Mouse (Mus musculus) liver, embryonic 13.5 days (tissue): Measurements from ENCODE around the gene Cdc27. TPM values are rescaled to one million over a fixed set of nuclear protein-coding genes. Genes with fewer than 3 reads are reported as not detected.
"Not testable (repeated sequence)": the region's sequence is repeated elsewhere in the genome, so short reads cannot be mapped to it uniquely, and the experiment has no call there.

ENCODE experiments used
- ATAC-seq: fragments of 200-750 bp; cut with Nextera tagmentation; 2 replicates; pipeline ENCODE4 v1.8.0; 2017; ENCODE audit warnings: low read depth, mild to moderate bottlenecking, moderate number of reproducible peaks, moderate library complexity
- DNase-seq: peaks from one replicate; pipeline ENCODE4 v3.0.0; 2022
- H3K27ac ChIP-seq: fragments of 300-500 bp; sonication (generic); 2 replicates; pipeline ENCODE4 v1.5.1; 2015; ENCODE audit warnings: moderate library complexity, mild to moderate bottlenecking, inconsistent platforms
- H3K27me3 ChIP-seq: fragments of 300-500 bp; sonication (generic); 2 replicates; pipeline ENCODE4 v1.6.1; 2015; ENCODE audit warnings: mild to moderate bottlenecking, inconsistent platforms
- H3K36me3 ChIP-seq: fragments of 300-500 bp; sonication (generic); 2 replicates; pipeline ENCODE4 v1.6.1; 2015; ENCODE audit warnings: mild to moderate bottlenecking, inconsistent platforms
- H3K4me1 ChIP-seq: fragments of 300-500 bp; sonication (generic); replicated peaks from 2 replicates; pipeline ENCODE4 v1.6.1; 2015; ENCODE audit warnings: inconsistent platforms
- H3K4me2 ChIP-seq: fragments of 300-500 bp; sonication (generic); 2 replicates; pipeline ENCODE4 v1.6.1; 2015; ENCODE audit warnings: inconsistent platforms, mild to moderate bottlenecking, moderate library complexity
- H3K4me3 ChIP-seq: fragments of 300-500 bp; sonication (generic); replicated peaks from 2 replicates; pipeline ENCODE4 v1.5.1; 2015; ENCODE audit warnings: mild to moderate bottlenecking, inconsistent platforms
- H3K9ac ChIP-seq: fragments of 300-500 bp; sonication (generic); 2 replicates; pipeline ENCODE4 v1.6.1; 2015; ENCODE audit warnings: mild to moderate bottlenecking, inconsistent platforms
- H3K9me3 ChIP-seq: fragments of 300-500 bp; sonication (generic); replicated peaks from 2 replicates; pipeline ENCODE4 v1.6.1; 2016; ENCODE audit warnings: inconsistent platforms
- WGBS: fragments of 180-500 bp; shearing (Covaris S2); methylation state at CpG from one replicate; pipeline ENCODE4 v1.1.7; 2015; ENCODE audit not compliant: insufficient replicate concordance; 5-methylcytosine and 5-hydroxymethylcytosine counted together
- polyA plus RNA-seq: library from polyadenylated mRNA; unstranded; fragments of >200 nt; fragmentation: Nextera tagmentation; extraction: Ambion mirVana; gene quantifications from 2 replicates; pipeline ENCODE4 v1.2.1, GENCODE M21; 2015

Gene Cdc27
- polyA plus RNA-seq, 1 experiment from 2014 or later = 22.9 TPM

DNA sequence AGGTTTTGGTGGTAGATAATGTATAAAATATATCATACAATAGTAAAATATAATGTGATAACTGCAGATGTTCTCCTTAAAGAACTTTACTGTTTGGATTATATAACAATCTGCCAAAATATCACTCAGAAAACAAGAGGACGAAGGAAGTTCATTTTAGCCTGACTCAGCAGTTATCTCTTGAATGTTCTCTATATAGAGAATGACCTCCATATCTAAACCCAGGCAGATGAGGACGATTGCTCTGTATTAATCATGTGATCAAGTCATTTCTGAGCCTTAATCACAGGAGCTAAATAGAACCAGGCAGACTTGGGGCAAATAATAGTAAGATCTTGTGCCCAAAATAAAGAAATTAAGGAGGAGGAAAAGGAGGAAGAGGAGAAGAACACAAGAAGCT, 5.9 kb downstream of the Cdc27 start:
- 25% methylated on average over 2 of the region's 2 CpGs for WGBS
- Histone ChIP-seq H3K27ac (peak overlapping the region; percentile 69), H3K36me3 (peaks cover 38% of the 10 kb centered on the region), H3K9me3 (no peaks in the 10 kb centered on the region), H3K4me1 (peaks cover 86% of the 10 kb centered on the region), H3K27me3 (no peaks in the 10 kb centered on the region), H3K4me3 (no peak overlapping the region), H3K4me2 (0 out of 2 replicates have a peak overlapping the region, but pooled peaks have one; percentile 10), H3K9ac (peak overlapping the region; percentile 2; the same call in 1 of the 2 replicates)
- DNase-seq (no peak), ATAC-seq (no peak)

DNA sequence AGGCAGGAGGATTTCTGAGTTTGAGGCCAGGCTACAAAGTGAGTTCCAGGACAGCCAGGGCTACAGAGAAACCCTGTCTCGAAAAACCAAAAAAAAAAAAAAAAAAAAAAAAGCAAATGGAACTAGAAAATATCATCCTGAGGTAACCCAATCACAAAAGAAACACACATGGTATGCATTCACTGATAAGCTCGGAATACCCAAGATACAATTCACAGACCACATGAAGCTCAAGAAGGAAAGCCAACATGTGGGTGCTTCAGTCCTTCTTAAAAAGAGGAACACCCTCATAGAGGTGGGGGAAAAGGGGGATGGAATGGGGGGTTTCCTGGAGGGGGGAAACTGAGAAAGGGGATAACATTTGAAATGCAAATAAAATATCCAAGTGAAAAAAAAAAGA, 7.1 kb downstream of the Cdc27 start:
- not testable (repeated sequence) for H3K4me3 ChIP-seq, H3K27me3 ChIP-seq, H3K9me3 ChIP-seq, H3K9ac ChIP-seq
- peak overlapping the region; percentile 40 for H3K4me2 ChIP-seq
- peak; percentile 28 for DNase-seq
- H3K36me3 ChIP-seq = peaks cover 38% of the 10 kb centered on the region
- 13% methylated on average over 2 of the region's 2 CpGs for WGBS
- peak overlapping the region; percentile 72 for H3K27ac ChIP-seq
- peak; percentile 69 for ATAC-seq
- H3K4me1 ChIP-seq = peaks cover 87% of the 10 kb centered on the region

DNA sequence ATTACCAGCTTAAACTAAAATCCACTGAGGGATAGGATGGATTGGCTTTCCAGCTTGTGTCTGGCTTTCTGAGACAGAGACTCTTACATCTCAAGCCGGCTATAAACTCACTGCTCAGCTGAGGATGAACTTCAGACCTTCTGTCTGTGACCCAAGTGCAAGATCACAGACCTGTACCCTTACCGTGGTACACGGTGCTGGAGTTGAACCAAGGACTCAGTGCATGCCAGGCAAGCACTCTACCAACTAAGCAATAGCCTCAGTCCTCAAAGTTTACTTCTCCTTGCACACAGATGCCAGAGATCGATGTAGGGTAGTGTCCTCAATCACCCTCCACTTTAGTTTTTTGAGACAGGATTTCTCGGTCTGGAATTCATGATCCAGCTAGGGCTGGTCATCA, 10.6 kb downstream of the Cdc27 start:
- Histone ChIP-seq H3K9ac (no peak overlapping the region), H3K4me1 (peaks cover 74% of the 10 kb centered on the region), H3K9me3 (no peaks in the 10 kb centered on the region), H3K27me3 (no peaks in the 10 kb centered on the region), H3K27ac (no peak overlapping the region), H3K4me3 (no peak overlapping the region), H3K4me2 (no peak overlapping the region), H3K36me3 (peaks cover 32% of the 10 kb centered on the region)
- ATAC-seq (no peak), DNase-seq (no peak)
- 84% methylated on average over 5 of the region's 5 CpGs for WGBS

DNA sequence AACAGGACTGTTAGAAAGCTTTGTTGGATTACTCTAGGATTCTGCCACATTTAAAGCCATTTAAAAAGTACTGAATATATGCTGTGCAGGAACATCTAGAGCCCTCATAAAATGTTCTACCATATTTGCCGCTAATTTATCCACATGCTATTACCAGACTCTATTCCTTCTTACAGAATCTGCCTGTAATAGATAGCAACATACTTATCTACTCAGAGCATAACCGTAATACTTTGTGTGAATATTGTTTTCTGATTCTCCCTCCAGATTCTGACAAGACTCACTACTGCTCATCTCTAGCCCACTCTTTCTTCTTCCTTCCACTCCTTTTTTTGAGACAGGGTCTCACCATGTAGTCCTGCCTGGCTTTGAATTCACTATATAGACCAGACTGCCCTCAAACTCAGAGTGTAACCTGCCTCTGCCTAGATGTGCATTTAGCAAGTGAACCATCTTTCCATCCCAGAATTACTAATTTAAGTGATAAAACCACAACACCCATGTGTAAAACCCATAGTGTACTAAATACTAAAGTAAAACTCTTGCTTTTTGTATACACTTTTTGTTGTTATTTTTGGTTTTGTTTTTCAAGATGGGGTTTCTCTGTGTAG, 12.4 kb downstream of the Cdc27 start:
- no peak overlapping the region for H3K4me3 ChIP-seq
- no peaks in the 10 kb centered on the region for H3K27me3 ChIP-seq
- no peak overlapping the region for H3K9ac ChIP-seq
- peaks cover 44% of the 10 kb centered on the region for H3K36me3 ChIP-seq
- H3K4me1 ChIP-seq = peaks cover 61% of the 10 kb centered on the region
- DNase-seq (no peak), ATAC-seq (peak; percentile 70)
- H3K9me3 ChIP-seq = no peaks in the 10 kb centered on the region
- 19% methylated on average over 2 of the region's 2 CpGs for WGBS
- H3K27ac ChIP-seq = peak overlapping the region; percentile 50
- peak overlapping the region; percentile 34; the same call in 1 of the 2 replicates for H3K4me2 ChIP-seq

DNA sequence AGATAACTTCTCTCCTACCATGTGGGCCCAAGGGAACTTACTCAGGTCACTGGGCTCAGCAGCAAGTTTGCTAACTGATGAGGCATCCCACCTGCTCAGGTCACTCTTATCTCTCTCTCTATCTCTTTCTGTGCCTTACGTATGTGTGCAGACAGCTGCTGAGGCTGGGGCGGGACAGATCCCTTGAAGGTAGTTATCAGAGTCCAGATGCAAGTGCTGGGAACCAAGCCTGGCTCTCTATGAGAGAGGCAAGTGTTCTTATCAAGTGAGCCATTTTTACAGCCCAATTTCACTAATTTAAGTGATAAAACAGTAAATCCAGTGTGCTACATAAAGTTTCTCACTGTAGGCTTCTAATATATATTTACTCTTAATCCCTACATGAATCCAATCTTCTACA, 13.6 kb downstream of the Cdc27 start:
- Histone ChIP-seq H3K27ac (no peak overlapping the region; the same call in 1 of the 2 replicates), H3K27me3 (no peaks in the 10 kb centered on the region), H3K4me1 (peaks cover 49% of the 10 kb centered on the region), H3K4me3 (no peak overlapping the region), H3K4me2 (no peak overlapping the region), H3K9ac (no peak overlapping the region), H3K36me3 (peaks cover 56% of the 10 kb centered on the region), H3K9me3 (no peaks in the 10 kb centered on the region)
- WGBS = 26% methylated on average over 2 of the region's 2 CpGs
- ATAC-seq (peak; percentile 81), DNase-seq (peak; percentile 43)

DNA sequence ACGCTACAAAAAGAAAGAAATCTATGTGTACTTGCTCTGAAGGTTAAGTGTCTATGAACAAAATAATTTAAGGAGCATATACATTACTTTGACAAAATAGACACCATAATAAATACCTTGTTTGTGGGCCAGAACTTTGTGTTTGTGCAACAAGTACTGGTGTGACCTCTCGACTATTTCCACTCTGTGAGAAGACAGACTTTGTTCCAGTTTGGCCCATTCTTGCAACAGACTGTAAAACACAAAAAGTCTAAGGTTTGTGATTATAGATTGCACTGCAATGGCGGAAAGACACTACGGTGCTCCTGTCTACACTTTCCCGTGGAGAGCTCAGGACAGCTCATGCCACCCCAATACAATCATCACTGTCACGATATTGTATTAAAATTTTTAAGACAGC, 24.5 kb downstream of the Cdc27 start:
- H3K27me3 ChIP-seq = no peaks in the 10 kb centered on the region
- no peak overlapping the region for H3K4me3 ChIP-seq
- no peaks in the 10 kb centered on the region for H3K4me1 ChIP-seq
- ATAC-seq = no peak
- H3K27ac ChIP-seq = no peak overlapping the region
- 90% methylated on average over 6 of the region's 6 CpGs for WGBS
- no peak overlapping the region for H3K4me2 ChIP-seq
- no peak for DNase-seq
- H3K9me3 ChIP-seq = no peaks in the 10 kb centered on the region
- no peak overlapping the region for H3K9ac ChIP-seq
- H3K36me3 ChIP-seq = peaks cover 79% of the 10 kb centered on the region

- ATAC-seq (no peak), DNase-seq (no peak)
- Histone ChIP-seq H3K4me2 (no peak overlapping the region), H3K36me3 (peaks cover 90% of the 10 kb centered on the region), H3K4me3 (no peak overlapping the region), H3K27ac (no peak overlapping the region), H3K9me3 (no peaks in the 10 kb centered on the region), H3K4me1 (no peaks in the 10 kb centered on the region), H3K9ac (no peak overlapping the region), H3K27me3 (no peaks in the 10 kb centered on the region)
- WGBS = 87% methylated on average over 4 of the region's 4 CpGs
Observed at GRCm38 (mm10) chr11:104512436-104512835, 38.0 kb downstream of the Cdc27 start.

- ATAC-seq (no peak), DNase-seq (peak; percentile 9)
- 88% methylated on average over 2 of the region's 2 CpGs for WGBS
- H3K36me3 ChIP-seq = peaks cover 89% of the 10 kb centered on the region
- no peak overlapping the region for H3K9ac ChIP-seq
- no peaks in the 10 kb centered on the region for H3K9me3 ChIP-seq
- H3K4me3 ChIP-seq = no peak overlapping the region
- no peaks in the 10 kb centered on the region for H3K27me3 ChIP-seq
- no peak overlapping the region for H3K27ac ChIP-seq
- H3K4me2 ChIP-seq = no peak overlapping the region
- no peaks in the 10 kb centered on the region for H3K4me1 ChIP-seq
Observed at GRCm38 (mm10) chr11:104510606-104511005, 39.8 kb downstream of the Cdc27 start.

DNA sequence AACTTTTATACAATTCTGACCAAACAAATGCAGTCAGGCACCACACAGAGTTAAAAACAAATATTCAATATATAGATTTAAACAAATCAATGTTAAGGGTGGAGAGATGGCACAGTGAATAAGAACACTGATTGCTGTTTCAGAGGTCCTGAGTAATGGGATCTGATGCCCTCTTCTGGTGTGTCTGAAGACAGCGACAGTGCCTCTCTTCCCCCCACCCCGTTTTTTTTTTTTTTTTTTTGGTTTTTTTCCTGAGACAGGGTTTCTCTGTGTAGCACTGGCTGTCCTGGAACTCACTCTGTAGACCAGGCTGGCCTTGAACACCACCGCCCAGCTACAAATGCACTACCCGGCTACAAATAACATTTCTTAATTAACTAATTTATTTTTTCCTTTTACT, 42.0 kb downstream of the Cdc27 start:
- no peak overlapping the region for H3K4me3 ChIP-seq
- H3K9ac ChIP-seq = no peak overlapping the region
- H3K27ac ChIP-seq = no peak overlapping the region
- H3K4me1 ChIP-seq = no peaks in the 10 kb centered on the region
- DNase-seq = no peak
- WGBS = 80% methylated on average over 4 of the region's 4 CpGs
- ATAC-seq = no peak
- H3K4me2 ChIP-seq = no peak overlapping the region
- H3K27me3 ChIP-seq = no peaks in the 10 kb centered on the region
- peaks cover 87% of the 10 kb centered on the region for H3K36me3 ChIP-seq
- no peaks in the 10 kb centered on the region for H3K9me3 ChIP-seq

GRCm38 (mm10) chr11:104488292-104488691, 62.1 kb downstream of the Cdc27 start:
- Histone ChIP-seq H3K9ac (no peak overlapping the region), H3K27ac (no peak overlapping the region), H3K4me1 (no peaks in the 10 kb centered on the region), H3K4me2 (no peak overlapping the region), H3K27me3 (no peaks in the 10 kb centered on the region), H3K9me3 (no peaks in the 10 kb centered on the region), H3K4me3 (no peak overlapping the region), H3K36me3 (no peaks in the 10 kb centered on the region)
- ATAC-seq = no peak
- DNase-seq = no peak
- WGBS = 58% methylated on average over 3 of the region's 3 CpGs

DNA sequence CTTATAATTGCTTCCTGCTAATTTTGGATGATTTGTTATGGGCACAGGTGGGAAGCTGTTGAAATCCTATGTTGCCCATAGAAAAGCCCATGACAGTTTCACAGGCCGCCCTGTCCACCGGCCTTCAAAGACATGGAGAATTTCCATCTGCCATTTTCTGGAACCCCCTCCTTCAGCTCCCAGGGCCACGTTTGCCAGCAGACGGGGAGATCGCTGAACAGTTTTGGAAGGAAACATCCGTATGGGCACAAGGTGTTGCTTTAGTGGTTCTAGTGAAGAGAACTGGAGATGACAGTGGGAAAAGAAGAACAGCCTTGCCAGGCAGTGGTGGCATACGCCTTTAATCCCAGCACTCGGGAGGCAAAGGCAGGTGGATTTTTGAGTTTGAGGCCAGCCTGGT, 68.4 kb downstream of the Cdc27 start:
- Histone ChIP-seq H3K4me2 (no peak overlapping the region), H3K36me3 (no peaks in the 10 kb centered on the region), H3K9ac (no peak overlapping the region), H3K4me1 (no peaks in the 10 kb centered on the region), H3K27me3 (no peaks in the 10 kb centered on the region), H3K9me3 (no peaks in the 10 kb centered on the region), H3K4me3 (no peak overlapping the region), H3K27ac (no peak overlapping the region)
- WGBS = 81% methylated on average over 8 of the region's 8 CpGs
- DNase-seq (no peak), ATAC-seq (no peak)

GRCm38 (mm10) chr11:104479505-104479904, 70.9 kb downstream of the Cdc27 start:
- H3K27me3 ChIP-seq = no peaks in the 10 kb centered on the region
- H3K4me1 ChIP-seq = no peaks in the 10 kb centered on the region
- whole genome bisulfite sequencing = 53% methylated on average over 4 of the region's 4 CpGs
- no peak overlapping the region for H3K4me2 ChIP-seq
- no peak for DNase-seq
- no peak overlapping the region for H3K27ac ChIP-seq
- H3K9ac ChIP-seq = no peak overlapping the region
- H3K36me3 ChIP-seq = no peaks in the 10 kb centered on the region
- no peaks in the 10 kb centered on the region for H3K9me3 ChIP-seq
- no peak for ATAC-seq
- H3K4me3 ChIP-seq = no peak overlapping the region
